Mouse (Mus musculus) heart, embryonic 15.5 days (tissue): ENCODE results near the gene Ppdpf. TPM values are rescaled to one million over a fixed set of nuclear protein-coding genes. Genes with fewer than 3 reads are reported as not detected.

Source experiments
- ATAC-seq: fragments of 200-750 bp; cut with Nextera tagmentation; replicated peaks from 2 replicates; pipeline ENCODE4 v1.8.0; 2017; ENCODE audit warnings: low read depth, moderate TSS enrichment; ENCODE audit not compliant: insufficient number of reproducible peaks, insufficient read depth, low FRiP score
- H3K27ac ChIP-seq: fragments of 300-500 bp; sonication (generic); 2 replicates; pipeline ENCODE4 v1.5.1; 2015; ENCODE audit warnings: mild to moderate bottlenecking, inconsistent platforms
- H3K27me3 ChIP-seq: fragments of 300-500 bp; sonication (generic); 2 replicates; pipeline ENCODE4 v1.6.1; 2015; ENCODE audit warnings: inconsistent platforms
- H3K36me3 ChIP-seq: fragments of 300-500 bp; sonication (generic); 2 replicates; pipeline ENCODE4 v1.6.1; 2015; ENCODE audit warnings: mild to moderate bottlenecking, inconsistent platforms
- H3K4me1 ChIP-seq: fragments of 300-500 bp; sonication (generic); replicated peaks from 2 replicates; pipeline ENCODE4 v1.6.1; 2015; ENCODE audit warnings: inconsistent platforms
- H3K4me2 ChIP-seq: fragments of 300-500 bp; sonication (generic); 2 replicates; pipeline ENCODE4 v1.6.1; 2015; ENCODE audit warnings: inconsistent platforms, mild to moderate bottlenecking, moderate library complexity
- H3K4me3 ChIP-seq: fragments of 300-500 bp; sonication (generic); 2 replicates; pipeline ENCODE4 v1.5.1; 2015; ENCODE audit warnings: mild to moderate bottlenecking, inconsistent platforms
- H3K9ac ChIP-seq: fragments of 300-500 bp; sonication (generic); 2 replicates; pipeline ENCODE4 v1.6.1; 2015; ENCODE audit warnings: mild to moderate bottlenecking, inconsistent platforms
- H3K9me3 ChIP-seq: fragments of 300-500 bp; sonication (generic); replicated peaks from 2 replicates; pipeline ENCODE4 v1.6.1; 2016; ENCODE audit warnings: inconsistent platforms
- WGBS: fragments of 180-500 bp; shearing (Covaris S2); methylation state at CpG from one replicate; pipeline ENCODE4 v1.1.7; 2015; ENCODE audit warnings: mixed read lengths; 5-methylcytosine and 5-hydroxymethylcytosine counted together
- polyA plus RNA-seq: library from polyadenylated mRNA; unstranded; fragments of >200 nt; fragmentation: Nextera tagmentation; extraction: Ambion mirVana; gene quantifications from 2 replicates; pipeline ENCODE4 v1.2.1, GENCODE M21; 2015

Ppdpf gene
- polyA plus RNA-seq, 1 experiment from 2014 or later, result 146 TPM

DNA sequence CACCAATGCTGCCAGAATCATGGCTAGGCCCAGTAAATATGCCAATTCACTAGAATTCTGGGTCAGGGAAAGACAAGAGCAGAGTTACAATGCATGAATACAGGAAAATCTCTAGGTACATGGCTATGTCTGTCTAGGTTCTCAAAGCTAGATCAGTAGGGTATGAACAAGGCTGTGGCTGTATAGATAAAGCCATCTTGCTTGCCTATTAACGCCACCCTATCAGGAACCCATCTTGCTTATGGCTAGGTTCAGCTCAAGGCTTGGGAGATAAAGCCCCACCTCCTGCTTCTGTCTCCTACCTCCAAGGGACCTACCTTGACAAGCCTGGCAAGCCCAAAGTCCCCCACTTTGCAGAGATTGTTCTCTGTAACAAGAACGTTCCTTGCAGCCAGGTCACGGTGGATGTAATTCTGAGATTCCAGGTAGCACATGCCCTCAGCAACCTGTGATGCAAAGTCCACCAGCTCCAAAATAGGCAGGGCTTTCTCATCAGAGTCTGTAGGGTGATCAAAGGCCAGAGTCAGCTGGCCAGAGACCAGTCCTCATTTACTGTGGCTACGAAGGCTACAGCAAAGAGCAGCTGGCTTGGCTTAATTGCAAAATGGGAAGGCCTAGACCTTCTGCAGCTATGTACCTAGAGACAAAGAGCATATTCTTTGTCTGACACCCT, 9.7 kb downstream of the Ppdpf start:
- no peak for ATAC-seq

DNA sequence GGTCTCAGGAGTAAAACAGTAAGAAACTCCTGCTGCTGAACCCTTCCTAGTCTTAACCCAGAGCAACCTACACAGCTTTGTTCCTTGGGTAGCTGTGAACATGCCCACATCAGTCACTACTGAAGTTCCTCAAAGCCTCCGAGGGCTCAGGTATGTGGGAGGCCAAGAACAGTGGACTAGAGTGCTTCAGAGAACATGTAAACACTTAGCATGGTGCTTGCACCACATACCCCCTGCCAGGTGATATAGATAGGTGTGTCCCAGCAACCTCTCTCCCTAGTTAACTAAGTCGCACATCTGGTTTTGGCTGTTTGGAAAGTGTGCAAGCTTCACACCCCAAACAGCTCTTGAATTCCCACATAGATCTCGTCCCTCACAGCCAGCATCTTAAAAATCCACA, 14.6 kb downstream of the Ppdpf start:
- H3K4me1 ChIP-seq, result no peaks in the 10 kb centered on the region
- no peaks in the 10 kb centered on the region for H3K36me3 ChIP-seq
- no peak overlapping the region for H3K9ac ChIP-seq
- no peaks in the 10 kb centered on the region for H3K9me3 ChIP-seq
- no peak overlapping the region for H3K4me3 ChIP-seq
- no peak overlapping the region for H3K27ac ChIP-seq
- no peak overlapping the region for H3K4me2 ChIP-seq
- peaks cover 17% of the 10 kb centered on the region for H3K27me3 ChIP-seq
- WGBS, result 62% methylated on average over 3 of the region's 3 CpGs
- ATAC-seq, result no peak

More for the DNA sequence above, 9.7 kb downstream of the Ppdpf start:
- H3K4me2 ChIP-seq, result no peak overlapping the region
- no peak overlapping the region for H3K9ac ChIP-seq
- H3K36me3 ChIP-seq, result no peaks in the 10 kb centered on the region
- 75% methylated on average over 4 of the region's 4 CpGs for WGBS
- H3K9me3 ChIP-seq, result no peaks in the 10 kb centered on the region
- no peaks in the 10 kb centered on the region for H3K4me1 ChIP-seq
- no peak overlapping the region for H3K4me3 ChIP-seq
- H3K27ac ChIP-seq, result no peak overlapping the region
- peaks cover 6% of the 10 kb centered on the region; the same call in 1 of the 2 replicates for H3K27me3 ChIP-seq

DNA sequence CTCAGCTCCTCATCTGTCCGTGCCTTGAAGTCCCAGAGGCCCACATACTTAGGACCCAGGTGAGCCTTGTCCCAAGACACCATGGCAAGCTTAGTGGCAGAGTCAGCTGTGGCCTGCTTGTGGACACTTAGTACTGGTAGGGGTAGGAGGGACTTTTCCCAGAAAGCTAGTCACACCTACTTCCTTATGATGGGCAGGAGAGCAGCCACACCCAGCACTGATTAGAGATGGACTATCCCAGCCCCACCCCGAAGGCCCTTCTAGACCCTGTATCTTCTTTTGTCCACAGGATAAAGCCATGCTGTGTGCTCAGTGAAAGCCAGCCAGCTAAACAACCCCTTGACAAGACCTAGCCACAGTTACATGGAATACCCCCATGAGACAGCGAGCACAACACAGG, 15.4 kb downstream of the Ppdpf start, which contains the start of gene Ptk6:
Gene Ptk6, minus strand, starts transcription at position 368 of the 400 bp plus-strand sequence.
- Histone ChIP-seq H3K36me3 (no peaks in the 10 kb centered on the region), H3K27ac (no peak within 1 kb of the TSS)

DNA sequence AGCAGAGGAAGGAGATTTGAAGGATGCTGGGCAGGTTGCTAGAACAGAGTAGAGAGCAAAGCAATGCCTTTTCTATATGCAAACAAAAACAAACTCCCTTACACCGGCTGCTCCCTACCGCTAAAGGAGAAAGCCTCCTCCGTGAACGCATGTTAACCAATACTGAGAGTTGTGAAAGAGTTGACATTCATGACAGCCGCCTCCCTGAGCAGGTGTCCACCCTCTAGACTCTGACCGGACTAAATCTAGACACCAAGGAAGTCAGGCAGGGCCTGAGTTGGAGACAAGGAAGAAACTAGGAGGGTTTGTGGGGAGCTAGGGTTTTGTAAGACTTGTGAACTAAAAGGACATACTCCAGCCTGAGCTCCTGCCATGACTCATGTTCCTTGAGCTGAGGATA, 15.8 kb downstream of the Ppdpf start:
- Histone ChIP-seq H3K36me3 (no peaks in the 10 kb centered on the region), H3K4me3 (no peak overlapping the region), H3K27ac (no peak overlapping the region), H3K9me3 (no peaks in the 10 kb centered on the region), H3K4me1 (no peaks in the 10 kb centered on the region), H3K27me3 (peaks cover 17% of the 10 kb centered on the region), H3K9ac (no peak overlapping the region), H3K4me2 (no peak overlapping the region)
- no peak for ATAC-seq
- 75% methylated on average over 6 of the region's 6 CpGs for WGBS

More for the DNA sequence above, 15.4 kb downstream of the Ppdpf start, which contains the start of gene Ptk6:
- WGBS, result 77% methylated on average over 3 of the region's 3 CpGs
- no peak within 1 kb of the TSS for H3K4me3 ChIP-seq
- peaks cover 17% of the 10 kb centered on the region for H3K27me3 ChIP-seq
- H3K4me2 ChIP-seq, result no peak within 1 kb of the TSS
- H3K9me3 ChIP-seq, result no peaks in the 10 kb centered on the region
- H3K9ac ChIP-seq, result no peak within 1 kb of the TSS
- no peak for ATAC-seq
- no peaks in the 10 kb centered on the region for H3K4me1 ChIP-seq

- H3K36me3 ChIP-seq, result no peaks in the 10 kb centered on the region
- ATAC-seq, result no peak
- no peaks in the 10 kb centered on the region for H3K9me3 ChIP-seq
- H3K27me3 ChIP-seq, result peaks cover 23% of the 10 kb centered on the region
- no peak overlapping the region for H3K4me2 ChIP-seq
- no peak overlapping the region for H3K27ac ChIP-seq
- no peaks in the 10 kb centered on the region for H3K4me1 ChIP-seq
- no peak overlapping the region for H3K4me3 ChIP-seq
- no peak overlapping the region for H3K9ac ChIP-seq
- WGBS, result 64% methylated on average over 5 of the region's 5 CpGs
Measured at GRCm38 (mm10) chr2:181205678-181206077, 18.6 kb downstream of the Ppdpf start.

- Histone ChIP-seq H3K27ac (no peak overlapping the region), H3K4me2 (no peak overlapping the region), H3K4me3 (no peak overlapping the region), H3K9me3 (no peaks in the 10 kb centered on the region), H3K27me3 (peaks cover 28% of the 10 kb centered on the region), H3K4me1 (no peaks in the 10 kb centered on the region), H3K9ac (no peak overlapping the region), H3K36me3 (no peaks in the 10 kb centered on the region)
- ATAC-seq, result no peak
- 73% methylated on average over 9 of the region's 9 CpGs for WGBS
Measured at GRCm38 (mm10) chr2:181206118-181206517, 19.1 kb downstream of the Ppdpf start.

DNA sequence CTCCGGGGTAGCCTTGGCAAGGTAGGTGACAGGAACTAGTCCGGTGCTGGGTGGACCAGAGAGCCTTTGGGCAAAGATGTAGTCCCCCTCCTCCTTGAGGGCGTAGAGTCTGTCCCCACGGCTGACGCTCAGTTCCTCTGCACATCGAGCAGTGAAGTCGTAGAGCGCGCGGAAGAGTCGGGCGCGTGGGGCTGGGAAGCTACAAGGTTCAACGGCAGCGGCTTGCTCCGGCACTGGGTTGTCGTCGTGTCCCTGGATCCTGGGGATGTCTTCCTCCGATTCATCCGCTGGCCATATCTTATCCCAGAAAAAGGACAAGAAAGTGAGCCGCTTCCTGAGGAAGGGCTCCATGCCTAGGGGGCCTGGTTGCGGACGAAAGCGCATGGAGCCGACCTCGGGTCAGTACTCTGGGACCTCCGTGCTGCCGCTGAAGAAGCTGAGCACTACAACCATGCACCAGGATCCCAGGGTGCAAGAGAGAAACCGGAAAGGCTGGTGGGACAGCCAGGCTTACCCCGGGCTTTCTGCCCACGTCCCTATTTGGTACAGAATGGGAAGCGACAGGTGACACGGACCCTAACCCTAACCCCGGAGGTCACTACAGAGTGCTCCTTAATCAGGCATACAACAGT, 25.5 kb downstream of the Ppdpf start:
- peak overlapping the region; percentile 42 for H3K4me3 ChIP-seq
- peak overlapping the region; percentile 65 for H3K4me2 ChIP-seq
- H3K9ac ChIP-seq, result no peak overlapping the region; the same call in none of the 2 replicates
- no peaks in the 10 kb centered on the region for H3K36me3 ChIP-seq
- H3K27me3 ChIP-seq, result peaks cover 60% of the 10 kb centered on the region
- no peak for ATAC-seq
- no peaks in the 10 kb centered on the region for H3K9me3 ChIP-seq
- H3K4me1 ChIP-seq, result peaks cover 10% of the 10 kb centered on the region
- 3% methylated on average over 34 of the region's 34 CpGs for WGBS
- no peak overlapping the region for H3K27ac ChIP-seq

DNA sequence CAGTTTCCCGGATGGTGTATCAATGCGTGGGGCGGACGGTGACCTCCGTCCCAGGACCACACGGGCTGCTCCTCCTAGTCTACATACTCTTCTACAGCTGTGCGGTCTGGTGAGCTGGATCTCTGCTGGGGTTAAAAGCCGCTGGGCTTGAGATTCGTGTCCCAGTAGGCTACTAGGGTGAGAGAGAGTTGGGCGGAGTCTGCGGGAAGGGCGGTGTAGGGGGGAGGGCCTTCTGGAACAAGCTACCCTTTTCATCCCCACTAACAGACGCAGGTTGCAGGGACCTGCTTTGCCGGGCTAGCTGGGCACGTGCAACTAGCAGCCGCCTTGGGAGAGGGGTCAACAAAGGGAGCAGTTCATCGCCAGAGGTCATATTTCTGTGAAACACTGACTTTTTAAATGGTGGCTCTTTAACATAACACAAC, 26.0 kb downstream of the Ppdpf start, which contains the start of gene Srms:
Gene Srms, minus strand, starts transcription at position 165 of the 425 bp plus-strand sequence.
- peaks cover 60% of the 10 kb centered on the region for H3K27me3 ChIP-seq
- H3K4me2 ChIP-seq, result peak within 1 kb of the TSS; percentile 65
- H3K9me3 ChIP-seq, result no peaks in the 10 kb centered on the region
- H3K36me3 ChIP-seq, result no peaks in the 10 kb centered on the region
- ATAC-seq, result no peak
- H3K9ac ChIP-seq, result no peak within 1 kb of the TSS; the same call in none of the 2 replicates
- peaks cover 10% of the 10 kb centered on the region for H3K4me1 ChIP-seq
- WGBS, result 2% methylated on average over 17 of the region's 17 CpGs
- peak within 1 kb of the TSS; percentile 42 for H3K4me3 ChIP-seq
- no peak within 1 kb of the TSS for H3K27ac ChIP-seq

DNA sequence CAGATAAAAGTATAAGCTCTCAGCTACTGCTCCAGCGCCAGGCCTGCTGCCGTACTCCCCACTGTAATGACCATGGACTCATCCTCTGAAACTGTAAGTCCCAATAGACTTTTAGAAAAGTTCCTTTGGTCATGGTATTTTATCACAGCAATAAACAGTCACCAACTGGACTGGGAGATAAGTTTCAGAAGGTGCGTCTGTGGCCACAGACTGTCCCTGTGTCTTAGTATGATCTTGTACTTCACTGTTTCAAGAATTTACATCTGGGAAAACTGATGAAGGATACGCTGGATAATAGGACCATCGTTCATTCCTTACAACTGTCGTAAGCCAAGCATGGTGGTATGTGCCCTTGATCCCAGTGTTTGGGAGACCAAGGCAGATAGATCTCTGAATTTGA, 29.0 kb downstream of the Ppdpf start:
- H3K4me1 ChIP-seq, result peaks cover 24% of the 10 kb centered on the region
- H3K36me3 ChIP-seq, result no peaks in the 10 kb centered on the region
- no peak for ATAC-seq
- H3K27ac ChIP-seq, result no peak overlapping the region
- no peak overlapping the region for H3K9ac ChIP-seq
- H3K27me3 ChIP-seq, result peaks cover 48% of the 10 kb centered on the region
- H3K4me2 ChIP-seq, result no peak overlapping the region
- WGBS, result 81% methylated on average over 6 of the region's 6 CpGs
- H3K9me3 ChIP-seq, result no peaks in the 10 kb centered on the region
- no peak overlapping the region for H3K4me3 ChIP-seq

DNA sequence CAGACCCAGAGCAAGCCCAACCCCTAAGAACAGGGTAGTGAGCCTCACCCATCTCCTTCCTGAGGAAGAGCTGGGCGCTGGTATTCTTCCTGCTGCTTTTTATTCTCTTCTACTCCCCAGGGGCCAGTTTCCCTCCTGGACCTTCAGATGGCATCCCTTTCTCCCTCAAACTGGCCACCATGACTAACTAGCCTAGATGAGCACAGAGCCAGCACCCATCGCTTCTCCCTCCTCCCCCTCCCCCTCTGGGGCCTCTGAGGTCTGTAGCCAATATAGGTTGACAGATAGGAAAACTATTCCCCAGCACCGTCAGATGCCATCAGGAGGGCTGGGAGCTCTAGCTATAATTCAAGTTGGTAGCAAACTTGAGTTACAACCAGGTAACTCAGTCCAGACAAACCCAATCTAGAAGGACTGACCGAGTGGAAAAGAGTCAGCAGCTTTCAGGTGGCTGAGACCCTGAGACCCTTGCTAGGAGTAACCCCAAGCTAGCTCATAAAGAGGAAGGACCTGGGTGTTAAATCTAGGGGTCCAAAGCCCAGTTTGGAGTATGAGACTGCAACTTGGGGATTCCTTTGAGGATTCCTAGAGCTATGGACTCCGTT, 31.9 kb downstream of the Ppdpf start:
- 48% methylated on average over 5 of the region's 5 CpGs for WGBS
- Histone ChIP-seq H3K27ac (peak overlapping the region; percentile 60; the same call in 1 of the 2 replicates), H3K27me3 (peaks cover 19% of the 10 kb centered on the region), H3K9ac (no peak overlapping the region), H3K4me2 (peak overlapping the region; percentile 67; the same call in 1 of the 2 replicates), H3K4me3 (no peak overlapping the region), H3K36me3 (no peaks in the 10 kb centered on the region), H3K4me1 (peaks cover 14% of the 10 kb centered on the region), H3K9me3 (no peaks in the 10 kb centered on the region)
- no peak for ATAC-seq

GRCm38 (mm10) chr2:181219538-181220216, 32.6 kb downstream of the Ppdpf start, which contains the start of gene Fndc11:
Gene Fndc11 (plus strand): TSS chr2:181220013.
- no peaks in the 10 kb centered on the region for H3K36me3 ChIP-seq
- WGBS, result 3% methylated on average over 25 of the region's 25 CpGs
- H3K4me3 ChIP-seq, result peak within 1 kb of the TSS; percentile 37
- peak within 1 kb of the TSS; percentile 12; the same call in 1 of the 2 replicates for H3K9ac ChIP-seq
- peaks cover 13% of the 10 kb centered on the region for H3K27me3 ChIP-seq
- H3K9me3 ChIP-seq, result no peaks in the 10 kb centered on the region
- ATAC-seq, result peak; percentile 93
- H3K4me1 ChIP-seq, result peaks cover 14% of the 10 kb centered on the region
- H3K27ac ChIP-seq, result peak within 1 kb of the TSS; percentile 60
- peak within 1 kb of the TSS; percentile 67 for H3K4me2 ChIP-seq
